Mouse (Mus musculus): ENCODE data around the gene Xpo5.

Gene Xpo5

GRCm38 (mm10) chr17:46285407-46285806, 82.8 kb downstream of the Xpo5 start:
- DNase-seq (ENCODE audit: low spot score in 2 of 2) = no peak

GRCm38 (mm10) chr17:46287678-46288095, 85.1 kb downstream of the Xpo5 start:
- DNase-seq (ENCODE audit: low spot score in 2 of 2) = no peak

Data from natural killer cell, adult 2 months (primary cell).